Mouse (Mus musculus) urinary bladder, adult 18-20 months (tissue): ENCODE measurements around the gene Nlrp9b.
A peak's percentile ranks its signal among the peaks of the same experiment; 100 is the strongest.
"Not testable (repeated sequence)": the region's sequence is repeated elsewhere in the genome, so short reads cannot be mapped to it uniquely, and the experiment has no call there.

ENCODE experiments used
- DNase-seq, 2 experiments: peaks; one replicate each; pipeline ENCODE4 v3.0.0; 2022; ENCODE audit warnings: low spot score in 2 of 2, mixed read lengths in 2 of 2

Gene Nlrp9b

GRCm38 (mm10) chr7:19991165-19991564 is at the start of gene Nlrp9b:
Nlrp9b (plus strand) TSS chr7:19991465.
- DNase-seq = not testable (repeated sequence)

- no peak for DNase-seq
Measured at GRCm38 (mm10) chr7:19944709-19945108, 46.6 kb upstream of the Nlrp9b start.

GRCm38 (mm10) chr7:19945201-19945600 is 46.1 kb upstream of the Nlrp9b start:
- DNase-seq = no peak

- DNase-seq = no peak
Measured at GRCm38 (mm10) chr7:19945821-19946515, 45.3 kb upstream of the Nlrp9b start.

GRCm38 (mm10) chr7:19948956-19949355 is 42.3 kb upstream of the Nlrp9b start:
- DNase-seq = no peak

GRCm38 (mm10) chr7:19949996-19950395 is 41.3 kb upstream of the Nlrp9b start:
- DNase-seq = no peak

GRCm38 (mm10) chr7:19950589-19950988 is 40.7 kb upstream of the Nlrp9b start, which contains the start of gene Igsf23:
Igsf23 (minus strand) TSS chr7:19950756.
- no peak for DNase-seq

GRCm38 (mm10) chr7:19952320-19952986 is 38.8 kb upstream of the Nlrp9b start:
- no peak for DNase-seq

GRCm38 (mm10) chr7:19953054-19953453 is 38.2 kb upstream of the Nlrp9b start:
- DNase-seq = no peak

- DNase-seq = no peak
Measured at GRCm38 (mm10) chr7:19955861-19956260, 35.4 kb upstream of the Nlrp9b start.

- DNase-seq = peak; percentile 76 to 83
Measured at GRCm38 (mm10) chr7:19956341-19956781, 34.9 kb upstream of the Nlrp9b start.

GRCm38 (mm10) chr7:19962423-19962822 is 28.8 kb upstream of the Nlrp9b start:
- no peak for DNase-seq

- DNase-seq = no peak
Measured at GRCm38 (mm10) chr7:19964985-19965579, 26.2 kb upstream of the Nlrp9b start, which contains the start of gene Ceacam20. Ceacam20 (plus strand) TSS chr7:19965412.

- no peak for DNase-seq
Measured at GRCm38 (mm10) chr7:19969106-19969505, 22.2 kb upstream of the Nlrp9b start.

- DNase-seq = no peak
Measured at GRCm38 (mm10) chr7:19969541-19970090, 21.6 kb upstream of the Nlrp9b start.

- DNase-seq = no peak
Measured at GRCm38 (mm10) chr7:19970196-19970595, 21.1 kb upstream of the Nlrp9b start.

- DNase-seq = no peak
Measured at GRCm38 (mm10) chr7:19971516-19971915, 19.7 kb upstream of the Nlrp9b start.

GRCm38 (mm10) chr7:19996721-19997120 is 5.5 kb downstream of the Nlrp9b start:
- DNase-seq = not testable (repeated sequence)

GRCm38 (mm10) chr7:20009987-20010386 is 18.7 kb downstream of the Nlrp9b start:
- DNase-seq = no peak

- not testable (repeated sequence) for DNase-seq
Measured at GRCm38 (mm10) chr7:20064100-20064499, 72.8 kb downstream of the Nlrp9b start.

- DNase-seq = not testable (repeated sequence)
Measured at GRCm38 (mm10) chr7:20078118-20078517, 86.9 kb downstream of the Nlrp9b start.

GRCm38 (mm10) chr7:20099380-20099779 is 108.1 kb downstream of the Nlrp9b start, which contains the start of gene Vmn1r91:
Vmn1r91 (plus strand) TSS chr7:20099680.
- DNase-seq = not testable (repeated sequence)
